Mouse (Mus musculus): ENCODE measurements around the gene Sgf29.

DNA sequence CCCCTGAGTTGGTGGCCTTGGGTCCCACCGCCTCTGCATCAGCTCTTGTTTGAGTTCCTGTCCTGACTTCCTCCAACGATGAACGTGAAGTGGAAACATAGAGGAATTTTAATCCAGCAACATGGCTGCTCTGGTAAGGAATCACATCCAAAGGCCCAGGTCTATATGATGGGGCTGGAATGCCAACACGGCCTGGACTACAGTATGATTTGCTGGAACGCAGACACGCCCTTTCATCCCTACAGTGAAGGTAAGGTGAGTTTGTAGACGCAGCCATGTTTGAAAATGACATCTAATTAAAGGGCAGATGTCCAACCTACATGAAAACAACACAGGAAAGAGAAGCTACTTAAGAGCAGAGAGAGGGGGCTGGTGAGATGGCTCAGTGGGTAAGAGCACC, 44.7 kb downstream of the Sgf29 start:
- TF ChIP-seq CTCF (IDR thresholded peaks at IDR 0.05; ENCODE audit: low read depth, low read length) (no peak), POLR2A (IDR thresholded peaks at IDR 0.05; ENCODE audit: borderline replicate concordance, low read depth, low read length) (no peak)

Measured in bone marrow macrophage, adult 2 months (primary cell).